Mouse (Mus musculus) limb, embryonic 12.5 days (tissue): ENCODE data around the gene Gm7137. TPM values are rescaled to one million over a fixed set of nuclear protein-coding genes. Genes with fewer than 3 reads are reported as not detected.
"Not testable (repeated sequence)": the region's sequence is repeated elsewhere in the genome, so short reads cannot be mapped to it uniquely, and the experiment has no call there.

ENCODE experiments used
- ATAC-seq: fragments of 200-750 bp; cut with Nextera tagmentation; 2 replicates; pipeline ENCODE4 v1.8.0; 2017; ENCODE audit warnings: low read depth, moderate TSS enrichment; ENCODE audit not compliant: insufficient number of reproducible peaks, insufficient read depth, low FRiP score, low TSS enrichment
- H3K27ac ChIP-seq: fragments of 300-500 bp; sonication (generic); 2 replicates; pipeline ENCODE4 v1.5.1; 2016; ENCODE audit warnings: mild to moderate bottlenecking, moderate library complexity
- H3K27me3 ChIP-seq: fragments of 300-500 bp; sonication (generic); 2 replicates; pipeline ENCODE4 v1.6.1; 2016; ENCODE audit warnings: mild to moderate bottlenecking, moderate library complexity
- H3K36me3 ChIP-seq: fragments of 300-500 bp; sonication (generic); 2 replicates; pipeline ENCODE4 v1.6.1; 2016; ENCODE audit warnings: mild to moderate bottlenecking, moderate library complexity
- H3K4me1 ChIP-seq: fragments of 300-500 bp; sonication (generic); replicated peaks from 2 replicates; pipeline ENCODE4 v1.6.1; 2016
- H3K4me2 ChIP-seq: fragments of 300-500 bp; sonication (generic); 2 replicates; pipeline ENCODE4 v1.6.1; 2016; ENCODE audit warnings: mild to moderate bottlenecking, moderate library complexity
- H3K4me3 ChIP-seq: fragments of 300-500 bp; sonication (generic); replicated peaks from 2 replicates; pipeline ENCODE4 v1.5.1; 2016; ENCODE audit warnings: mild to moderate bottlenecking
- H3K9ac ChIP-seq: fragments of 300-500 bp; sonication (generic); replicated peaks from 2 replicates; pipeline ENCODE4 v1.6.1; 2016; ENCODE audit warnings: mild to moderate bottlenecking, moderate library complexity
- H3K9me3 ChIP-seq: fragments of 300-500 bp; sonication (generic); 2 replicates; pipeline ENCODE4 v1.6.1; 2016; ENCODE audit warnings: mild to moderate bottlenecking, moderate library complexity
- WGBS: fragments of 180-500 bp; shearing (Covaris S2); methylation state at CpG from one replicate; pipeline ENCODE4 v1.1.7; 2016; 5-methylcytosine and 5-hydroxymethylcytosine counted together
- polyA plus RNA-seq: library from polyadenylated mRNA; unstranded; fragments of >200 nt; fragmentation: Nextera tagmentation; extraction: Ambion mirVana; gene quantifications from 2 replicates; pipeline ENCODE4 v1.2.1, GENCODE M21; 2016

Gm7137 gene
- polyA plus RNA-seq = not detected in 2 replicates

GRCm38 (mm10) chr10:77787876-77788275 is at the start of gene Gm7137:
TSS of gene Gm7137 (minus strand) at chr10:77788200.
- H3K27ac ChIP-seq, H3K4me3 ChIP-seq, H3K9me3 ChIP-seq, H3K9ac ChIP-seq, H3K4me1 ChIP-seq, ATAC-seq, H3K36me3 ChIP-seq, H3K4me2 ChIP-seq, H3K27me3 ChIP-seq: not testable (repeated sequence)
- 42% methylated on average over 1 of the region's 1 CpGs for WGBS

GRCm38 (mm10) chr10:77835647-77836046 is 47.6 kb upstream of the Gm7137 start, which contains the start of gene Krtap10-10:
TSS of gene Krtap10-10 (plus strand) at chr10:77835947.
- no peak for ATAC-seq
- H3K4me1 ChIP-seq = no peaks in the 10 kb centered on the region
- H3K4me2 ChIP-seq = no peak within 1 kb of the TSS
- H3K9ac ChIP-seq = no peak within 1 kb of the TSS
- no peaks in the 10 kb centered on the region for H3K27me3 ChIP-seq
- H3K4me3 ChIP-seq = no peak within 1 kb of the TSS
- no peaks in the 10 kb centered on the region for H3K36me3 ChIP-seq
- H3K27ac ChIP-seq = no peak within 1 kb of the TSS
- H3K9me3 ChIP-seq = 0 out of 2 replicates have a peak, but pooled peaks cover 4% of the 10 kb centered on the region
- 80% methylated on average over 8 of the region's 9 CpGs for WGBS

- 67% methylated on average over 6 of the region's 6 CpGs for WGBS
- Histone ChIP-seq H3K9ac (no peak within 1 kb of the TSS), H3K27me3 (no peaks in the 10 kb centered on the region), H3K4me2 (no peak within 1 kb of the TSS), H3K4me3 (no peak within 1 kb of the TSS), H3K4me1 (0 out of 2 replicates have a peak, but pooled peaks cover 5% of the 10 kb centered on the region), H3K27ac (no peak within 1 kb of the TSS), H3K36me3 (no peaks in the 10 kb centered on the region), H3K9me3 (peaks cover 12% of the 10 kb centered on the region)
- ATAC-seq = no peak
Observed at GRCm38 (mm10) chr10:77826951-77827350, 39.0 kb upstream of the Gm7137 start, which contains the start of gene Krtap10-4. TSS of gene Krtap10-4 (minus strand) at chr10:77827095.

GRCm38 (mm10) chr10:77819203-77819602 is 31.2 kb upstream of the Gm7137 start:
- no peak overlapping the region for H3K27ac ChIP-seq
- peaks cover 12% of the 10 kb centered on the region for H3K9me3 ChIP-seq
- no peak for ATAC-seq
- H3K4me3 ChIP-seq = no peak overlapping the region
- H3K27me3 ChIP-seq = no peaks in the 10 kb centered on the region
- 31% methylated on average over 4 of the region's 4 CpGs for WGBS
- H3K36me3 ChIP-seq = no peaks in the 10 kb centered on the region
- no peak overlapping the region for H3K9ac ChIP-seq
- H3K4me1 ChIP-seq = 0 out of 2 replicates have a peak, but pooled peaks cover 3% of the 10 kb centered on the region
- H3K4me2 ChIP-seq = no peak overlapping the region

GRCm38 (mm10) chr10:77818523-77818922 is 30.5 kb upstream of the Gm7137 start:
- ATAC-seq = peak; percentile 59
- WGBS = 95% methylated on average over 4 of the region's 4 CpGs
- no peak overlapping the region for H3K4me2 ChIP-seq
- no peak overlapping the region for H3K4me3 ChIP-seq
- H3K27me3 ChIP-seq = no peaks in the 10 kb centered on the region
- H3K4me1 ChIP-seq = 0 out of 2 replicates have a peak, but pooled peaks cover 3% of the 10 kb centered on the region
- no peak overlapping the region for H3K27ac ChIP-seq
- no peak overlapping the region for H3K9ac ChIP-seq
- no peaks in the 10 kb centered on the region for H3K36me3 ChIP-seq
- peaks cover 6% of the 10 kb centered on the region; the same call in 1 of the 2 replicates for H3K9me3 ChIP-seq

- 32% methylated on average over 5 of the region's 5 CpGs for WGBS
- no peak for ATAC-seq
- Histone ChIP-seq H3K27ac (no peak overlapping the region), H3K9ac (no peak overlapping the region), H3K27me3 (no peaks in the 10 kb centered on the region), H3K4me1 (0 out of 2 replicates have a peak, but pooled peaks cover 3% of the 10 kb centered on the region), H3K4me2 (no peak overlapping the region), H3K9me3 (no peaks in the 10 kb centered on the region), H3K36me3 (no peaks in the 10 kb centered on the region), H3K4me3 (no peak overlapping the region)
Observed at GRCm38 (mm10) chr10:77815514-77815913, 27.5 kb upstream of the Gm7137 start.

GRCm38 (mm10) chr10:77814382-77814781 is 26.4 kb upstream of the Gm7137 start, which contains the start of gene Gm2696:
TSS of gene Gm2696 (plus strand) at chr10:77814682.
- no peaks in the 10 kb centered on the region for H3K36me3 ChIP-seq
- peaks cover 5% of the 10 kb centered on the region for H3K9me3 ChIP-seq
- 50% methylated on average over 4 of the region's 4 CpGs for WGBS
- H3K27me3 ChIP-seq = no peaks in the 10 kb centered on the region
- no peak within 1 kb of the TSS for H3K9ac ChIP-seq
- no peak within 1 kb of the TSS for H3K27ac ChIP-seq
- ATAC-seq = no peak
- no peak within 1 kb of the TSS for H3K4me2 ChIP-seq
- H3K4me1 ChIP-seq = 0 out of 2 replicates have a peak, but pooled peaks cover 2% of the 10 kb centered on the region
- no peak within 1 kb of the TSS for H3K4me3 ChIP-seq

GRCm38 (mm10) chr10:77811743-77812142 is 23.7 kb upstream of the Gm7137 start, which contains the start of gene Gm9507:
TSS of gene Gm9507 (minus strand) at chr10:77811843.
- no peak within 1 kb of the TSS for H3K9ac ChIP-seq
- peaks cover 8% of the 10 kb centered on the region for H3K9me3 ChIP-seq
- 67% methylated on average over 5 of the region's 5 CpGs for whole genome bisulfite sequencing
- no peak within 1 kb of the TSS for H3K4me3 ChIP-seq
- no peak within 1 kb of the TSS for H3K27ac ChIP-seq
- no peak for ATAC-seq
- no peaks in the 10 kb centered on the region for H3K27me3 ChIP-seq
- H3K36me3 ChIP-seq = no peaks in the 10 kb centered on the region
- H3K4me2 ChIP-seq = no peak within 1 kb of the TSS
- H3K4me1 ChIP-seq = no peaks in the 10 kb centered on the region

- Histone ChIP-seq H3K9ac (no peak overlapping the region), H3K4me3 (no peak overlapping the region), H3K27ac (no peak overlapping the region), H3K4me1 (no peaks in the 10 kb centered on the region), H3K4me2 (no peak overlapping the region), H3K36me3 (no peaks in the 10 kb centered on the region), H3K27me3 (no peaks in the 10 kb centered on the region), H3K9me3 (peaks cover 2% of the 10 kb centered on the region; the same call in 1 of the 2 replicates)
- 75% methylated on average over 3 of the region's 3 CpGs for WGBS
- ATAC-seq = no peak
Observed at GRCm38 (mm10) chr10:77804095-77804494, 16.1 kb upstream of the Gm7137 start.

GRCm38 (mm10) chr10:77798921-77799508 is 11.0 kb upstream of the Gm7137 start, which contains the start of gene Gm19668:
TSS of gene Gm19668 (minus strand) at chr10:77799133.
- H3K4me1 ChIP-seq = peaks cover 14% of the 10 kb centered on the region
- H3K27ac ChIP-seq = no peak within 1 kb of the TSS
- no peak within 1 kb of the TSS for H3K9ac ChIP-seq
- no peak within 1 kb of the TSS for H3K4me2 ChIP-seq
- ATAC-seq = no peak
- H3K27me3 ChIP-seq = no peaks in the 10 kb centered on the region
- no peaks in the 10 kb centered on the region for H3K9me3 ChIP-seq
- H3K36me3 ChIP-seq = no peaks in the 10 kb centered on the region
- WGBS = 48% methylated on average over 8 of the region's 8 CpGs
- H3K4me3 ChIP-seq = no peak within 1 kb of the TSS

- H3K36me3 ChIP-seq, H3K9ac ChIP-seq, H3K27me3 ChIP-seq, H3K27ac ChIP-seq, H3K4me3 ChIP-seq, H3K9me3 ChIP-seq, ATAC-seq, H3K4me2 ChIP-seq: not testable (repeated sequence)
- 35% methylated on average over 3 of the region's 3 CpGs for WGBS
- peaks cover 17% of the 10 kb centered on the region for H3K4me1 ChIP-seq
Observed at GRCm38 (mm10) chr10:77798164-77798920, 10.3 kb upstream of the Gm7137 start.
